ENCODE assay signal across 9 mouse cellular contexts in genomic region chr5:122142230-122142992, GRCm38 (mm10). TPM values are rescaled to one million over a fixed set of nuclear protein-coding genes. Genes with fewer than 3 reads are reported as not detected.
DNase-seq lines count a peak whose midpoint lies in the region; ATAC-seq and TF ChIP-seq lines count a peak whose summit lies in the region.
"Had no signal": no experiment of that assay in that cellular context is flagged by ENCODE, and none has a peak within 500 bp of the region (broad histone marks: within the 10 kb centered on the region; RNA-seq: fewer than 3 reads in every experiment).

No protein-coding gene starts in this region.

- DNase-seq in heart, postnatal 4 days = peak; percentile 67
- DNase-seq in A20 (ENCODE audit: low read depth, low spot score) (peak; percentile 69), MEL-GATA-1-ER (ENCODE audit: extremely low read depth, low read depth) (peak; percentile 74)
- peak; percentile 50 for DNase-seq in retina, embryonic 14.5 days (ENCODE audit: low spot score)
- no peak for DNase-seq in ovary, postnatal 10 days (ENCODE audit: low spot score)

- no peak overlapping the region for H3K9ac ChIP-seq in heart, embryonic 12.5 days

- WGBS in heart, embryonic 12.5 days = 61% methylated on average over 8 of the region's 8 CpGs

- H3K4me2 ChIP-seq in heart, embryonic 12.5 days = no peak overlapping the region

- no peak for ATAC-seq in heart, embryonic 12.5 days (ENCODE audit: insufficient number of reproducible peaks, low FRiP score)
- ATAC-seq in erythroblast, adult 5-6 weeks (replicated peaks; ENCODE audit: low FRiP score, poor library complexity, severe bottlenecking) = no peak

- H3K27ac ChIP-seq in heart, embryonic 12.5 days (ENCODE audit: poor library complexity, severe bottlenecking) = no peak overlapping the region
- H3K27ac ChIP-seq in embryonic fibroblast, embryonic 13.5 days (ENCODE audit: insufficient read depth, low read length) = no peak overlapping the region

- peak; percentile 40; the same call in 1 of the 2 replicates for TF ChIP-seq CTCF in embryonic fibroblast, embryonic 13.5 days (IDR thresholded peaks at IDR 0.05; ENCODE audit: borderline replicate concordance, insufficient read depth, low read length)

- H3K4me1 ChIP-seq in heart, embryonic 12.5 days (replicated peaks) = peaks cover 21% of the 10 kb centered on the region
- H3K4me1 ChIP-seq in embryonic fibroblast, embryonic 13.5 days (ENCODE audit: control insufficient read depth, insufficient read depth, low read length) = 0 out of 2 replicates have a peak, but pooled peaks cover 5% of the 10 kb centered on the region

- H3K9me3 ChIP-seq in heart, embryonic 12.5 days (replicated peaks) = no peaks in the 10 kb centered on the region; the same call in 1 of the 2 replicates

- H3K4me3 ChIP-seq in heart, embryonic 12.5 days = no peak overlapping the region
- H3K4me3 ChIP-seq in embryonic fibroblast, embryonic 13.5 days (ENCODE audit: insufficient read depth, low read length) = no peak overlapping the region
- H3K4me3 ChIP-seq: erythroblast, embryonic 14.5 days had no signal

- H3K27me3 ChIP-seq in heart, embryonic 12.5 days (replicated peaks) = no peaks in the 10 kb centered on the region

- H3K36me3 ChIP-seq in heart, embryonic 12.5 days = no peaks in the 10 kb centered on the region

- no peak for TF ChIP-seq POLR2A in embryonic fibroblast, embryonic 13.5 days (IDR thresholded peaks at IDR 0.05; ENCODE audit: low read depth, low read length)

RNA-seq across cellular contexts. Expression of gene Ccdc63, which starts 1.8 kb away (rescaled TPM):
- under 1 TPM in 1 of 2 experiments, not detected in 1; 0.36 TPM for total RNA-seq in heart, postnatal 4 days (2021)
- polyA plus RNA-seq in heart, embryonic 12.5 days (2016; fragmentation: Nextera tagmentation; extraction: Ambion mirVana) = 0.33 and 0.42 TPM in 2 replicates
- polyA plus RNA-seq in embryonic fibroblast, embryonic 13.5 days (2011; ENCODE audit: insufficient read length, low read depth, missing spikeins) = not detected in 2 replicates
- total RNA-seq in erythroblast, adult 5-6 weeks (2015; ENCODE audit: low replicate concordance) = not detected in 2 replicates
- total RNA-seq in erythroblast, adult 5-6 weeks (2017; ENCODE audit: low replicate concordance) = 4.0 TPM in 1 of 2 replicates, not detected in the other
- polyA plus RNA-seq: erythroblast, embryonic 14.5 days had no signal

RNA-seq across cellular contexts. Expression of gene Ppp1cc, which starts 15.7 kb away (rescaled TPM):
- 100 to 1,000 TPM; 216 to 217 TPM for total RNA-seq in heart, postnatal 4 days (2021)
- 222 and 230 TPM in 2 replicates for polyA plus RNA-seq in heart, embryonic 12.5 days (2016; fragmentation: Nextera tagmentation; extraction: Ambion mirVana)
- 231 and 241 TPM in 2 replicates for polyA plus RNA-seq in embryonic fibroblast, embryonic 13.5 days (2011; ENCODE audit: insufficient read length, low read depth, missing spikeins)
- 141 and 170 TPM in 2 replicates for total RNA-seq in erythroblast, adult 5-6 weeks (2015; ENCODE audit: low replicate concordance)
- 94.2 and 102 TPM in 2 replicates for total RNA-seq in erythroblast, adult 5-6 weeks (2017; ENCODE audit: low replicate concordance)

RNA-seq across cellular contexts. Expression of gene Myl2, which starts 41.7 kb away (rescaled TPM):
- total RNA-seq in heart, postnatal 4 days (2021) = over 10,000 TPM; 18,495 to 19,403 TPM
- 7,161 and 7,647 TPM in 2 replicates for polyA plus RNA-seq in heart, embryonic 12.5 days (2016; fragmentation: Nextera tagmentation; extraction: Ambion mirVana)
- 0.76 TPM in 1 of 2 replicates, not detected in the other for polyA plus RNA-seq in embryonic fibroblast, embryonic 13.5 days (2011; ENCODE audit: insufficient read length, low read depth, missing spikeins)
- total RNA-seq in erythroblast, adult 5-6 weeks (2015; ENCODE audit: low replicate concordance) = not detected in 2 replicates
- 1.1 TPM in 1 of 2 replicates, not detected in the other for total RNA-seq in erythroblast, adult 5-6 weeks (2017; ENCODE audit: low replicate concordance)
- polyA plus RNA-seq: erythroblast, embryonic 14.5 days had no signal

Comparison
In these comparisons a context has a peak if more than half of its experiments do, and no peak if none do; other contexts are left out.
1. RNA of gene Myl2, which starts 41.7 kb away (total RNA-seq): 18,495 to 19,403 TPM in heart, postnatal 4 days; 1.1 TPM in erythroblast, adult 5-6 weeks; every median in the first group is over 1,000 times any median in the second.